Mouse (Mus musculus): ENCODE measurements at regions not wholly inside any gene's neighbourhood (a gene's known extent, or its start where the extent isn't known, plus 50 kb on each side); places are given as distances from the start of the nearest gene placed in this dataset.

DNA sequence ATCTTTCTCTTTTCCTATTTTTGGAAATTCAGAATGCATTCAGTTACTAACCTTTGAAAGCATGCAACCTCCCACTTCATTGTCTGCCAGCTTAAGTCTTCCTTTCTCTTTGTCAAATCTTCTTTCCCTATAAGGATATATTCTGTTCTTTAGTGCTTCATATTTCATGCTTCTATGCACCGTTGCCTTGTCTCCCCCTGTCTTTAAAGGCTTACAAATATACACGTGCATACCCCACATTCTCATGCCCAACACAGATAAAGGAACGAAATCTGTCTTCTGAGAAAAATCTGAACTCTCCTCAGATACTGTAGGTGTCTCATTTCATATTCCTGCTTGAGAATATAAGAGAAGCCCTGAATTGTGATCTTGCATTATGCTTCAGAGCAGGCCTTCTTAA, 167.9 kb upstream of the Dph6 start:
- no peak for ATAC-seq (replicated peaks; ENCODE audit: poor library complexity, severe bottlenecking)

- ATAC-seq (replicated peaks; ENCODE audit: poor library complexity, severe bottlenecking) = no peak
These were observed 173.4 kb upstream of the Dph6 start for GRCm38 (mm10) chr2:114828192-114828591.

DNA sequence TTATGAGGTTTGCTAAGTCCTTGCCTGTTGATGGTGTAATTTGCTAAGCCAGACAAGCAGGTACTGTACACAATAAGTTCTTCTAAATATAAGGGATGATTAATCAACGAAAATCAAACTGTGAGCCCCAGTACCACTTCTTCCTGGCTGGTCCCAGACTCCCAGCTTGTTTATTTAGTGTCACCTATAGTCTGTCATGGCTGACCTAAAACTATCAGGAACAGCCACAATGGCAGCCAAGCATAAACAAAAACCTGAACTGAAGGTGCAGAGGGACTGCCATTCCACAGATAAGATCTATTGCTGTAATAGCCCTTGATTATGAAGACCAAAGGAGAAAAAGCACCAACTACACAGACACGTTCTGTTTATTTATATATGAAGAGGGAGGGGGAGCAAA, 180.9 kb upstream of the Dph6 start:
- ATAC-seq (replicated peaks; ENCODE audit: poor library complexity, severe bottlenecking) = no peak

- ATAC-seq (replicated peaks; ENCODE audit: poor library complexity, severe bottlenecking) = no peak
These were observed 189.1 kb upstream of the Dph6 start for GRCm38 (mm10) chr2:114843696-114844388.

- no peak for ATAC-seq (replicated peaks; ENCODE audit: poor library complexity, severe bottlenecking)
These were observed 189.6 kb upstream of the Dph6 start for GRCm38 (mm10) chr2:114844389-114844771.

DNA sequence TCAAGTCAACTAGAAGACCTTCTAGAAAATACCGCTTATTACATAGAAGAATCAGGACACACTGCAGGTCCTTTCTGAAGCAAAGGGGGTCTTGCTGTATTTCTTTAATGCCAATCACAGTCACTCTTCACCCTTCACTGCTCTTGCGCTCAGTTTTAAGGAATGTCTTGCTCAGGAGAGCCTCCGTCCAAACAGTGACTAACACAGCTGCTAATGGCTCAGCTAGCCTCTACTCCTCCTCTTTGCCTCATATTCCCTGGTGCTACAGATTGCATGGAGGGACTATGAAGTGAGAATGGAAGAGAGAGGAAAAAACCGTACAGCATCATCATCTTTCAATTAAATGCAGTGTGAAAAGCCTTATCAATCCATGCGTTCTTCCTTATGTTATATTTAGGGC, 193.7 kb upstream of the Dph6 start:
- no peak for ATAC-seq (replicated peaks; ENCODE audit: poor library complexity, severe bottlenecking)

DNA sequence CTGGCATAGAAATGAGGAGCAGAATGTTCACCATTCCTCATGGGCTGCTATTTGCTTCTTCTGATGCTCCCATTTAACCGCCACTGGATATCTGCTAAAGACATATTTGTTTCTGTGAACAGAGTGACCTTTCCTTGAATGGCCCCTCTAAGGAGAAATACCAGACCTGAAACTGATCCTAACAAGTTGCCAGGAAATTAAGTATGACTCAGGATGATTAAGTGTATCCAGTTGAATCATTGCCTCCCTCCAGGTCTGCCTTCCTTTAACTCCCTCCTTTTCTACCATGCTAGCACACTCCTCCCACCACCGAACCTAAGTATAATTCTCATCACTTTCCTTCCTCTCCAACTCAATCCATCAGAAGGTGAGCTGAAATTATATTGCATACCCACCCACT, 194.2 kb upstream of the Dph6 start:
- no peak for ATAC-seq (replicated peaks; ENCODE audit: poor library complexity, severe bottlenecking)

- peak; percentile 75 for ATAC-seq (replicated peaks; ENCODE audit: poor library complexity, severe bottlenecking)
These were observed 199.2 kb upstream of the Dph6 start for GRCm38 (mm10) chr2:114853715-114854530.

- no peak for ATAC-seq (replicated peaks; ENCODE audit: poor library complexity, severe bottlenecking)
These were observed 217.5 kb upstream of the Dph6 start for GRCm38 (mm10) chr2:114872272-114872671.

- ATAC-seq (replicated peaks; ENCODE audit: poor library complexity, severe bottlenecking) = no peak
These were observed 218.3 kb upstream of the Dph6 start for GRCm38 (mm10) chr2:114873090-114873489.

DNA sequence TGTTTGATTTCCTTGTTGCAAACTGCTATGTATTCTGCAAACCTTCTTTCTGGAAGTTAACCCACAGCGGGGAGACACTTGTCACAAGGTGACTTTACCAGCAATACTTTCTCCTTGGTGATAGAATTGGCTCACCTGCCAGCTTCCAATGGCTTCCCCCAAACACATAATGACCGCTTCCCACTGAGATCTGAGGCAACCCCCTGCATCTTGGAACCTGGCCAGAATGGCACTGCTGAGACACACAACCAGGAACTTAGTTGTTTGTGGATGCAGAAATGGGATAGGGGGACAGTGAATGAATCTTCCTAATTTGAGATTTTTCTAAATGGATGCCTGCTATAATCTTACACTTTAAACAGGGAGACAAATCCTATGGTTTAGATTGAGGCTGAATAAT, 224.3 kb upstream of the Dph6 start:
- no peak for ATAC-seq (replicated peaks; ENCODE audit: poor library complexity, severe bottlenecking)

DNA sequence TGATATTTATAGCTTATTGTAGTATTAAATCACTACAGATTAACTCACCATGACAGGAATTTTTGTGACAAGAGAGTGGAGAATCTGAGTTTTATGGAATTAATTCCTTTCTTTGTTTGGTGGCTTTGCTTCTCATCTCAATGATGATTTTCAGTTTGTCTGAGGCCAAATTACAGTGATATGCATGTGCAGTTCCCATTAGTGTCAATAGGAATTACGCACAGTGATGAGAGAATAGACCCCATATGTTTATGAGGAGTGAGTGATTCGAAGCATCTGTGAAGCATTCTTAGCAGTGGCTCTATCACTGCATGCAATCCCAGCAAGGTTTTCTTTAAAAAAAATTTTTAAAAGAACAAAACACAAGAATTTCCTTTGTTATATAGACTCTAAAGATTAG, 225.0 kb upstream of the Dph6 start:
- ATAC-seq (replicated peaks; ENCODE audit: poor library complexity, severe bottlenecking) = no peak

- no peak for ATAC-seq (replicated peaks; ENCODE audit: poor library complexity, severe bottlenecking)
These were observed 231.0 kb upstream of the Dph6 start for GRCm38 (mm10) chr2:114885734-114886260.

- ATAC-seq (replicated peaks; ENCODE audit: poor library complexity, severe bottlenecking) = no peak
These were observed 244.0 kb upstream of the Dph6 start for GRCm38 (mm10) chr2:114898812-114899211.

GRCm38 (mm10) chr2:114911845-114912500, 257.2 kb upstream of the Dph6 start:
- ATAC-seq (replicated peaks; ENCODE audit: poor library complexity, severe bottlenecking) = no peak

DNA sequence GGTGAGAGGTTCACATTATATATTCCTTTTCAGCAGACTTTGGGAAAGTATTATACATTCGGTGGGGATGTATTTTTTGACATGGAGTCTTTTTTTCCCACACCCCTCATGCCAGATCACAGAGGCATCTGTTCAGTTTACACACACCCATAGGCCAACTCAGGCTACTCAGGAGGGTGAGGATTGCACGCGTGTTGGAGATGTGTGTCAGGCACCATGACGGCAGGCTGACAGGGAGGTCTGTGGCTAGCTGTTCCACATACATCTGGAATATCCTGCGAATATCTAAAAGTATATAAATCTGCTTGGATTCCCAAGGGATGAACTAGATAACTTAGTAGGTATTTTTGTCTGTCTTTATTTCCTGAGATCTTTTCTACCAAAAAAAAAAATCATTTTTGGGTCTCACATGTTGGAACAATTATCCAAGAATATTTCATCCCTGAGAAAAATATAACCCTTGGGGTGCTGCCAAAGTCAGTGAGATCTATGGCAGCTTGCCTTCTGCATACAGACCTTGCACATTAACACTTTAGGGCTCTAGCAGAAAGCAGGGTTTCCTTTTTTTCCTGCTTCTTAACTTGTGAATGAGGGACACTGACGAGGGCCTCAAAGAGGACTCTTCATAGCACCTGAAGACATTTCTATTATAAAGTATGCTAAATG, 260.4 kb upstream of the Dph6 start:
- no peak for ATAC-seq (replicated peaks; ENCODE audit: poor library complexity, severe bottlenecking)

GRCm38 (mm10) chr2:114918420-114919332, 263.9 kb upstream of the Dph6 start:
- ATAC-seq (replicated peaks; ENCODE audit: poor library complexity, severe bottlenecking) = no peak

- no peak for ATAC-seq (replicated peaks; ENCODE audit: poor library complexity, severe bottlenecking)
These were observed 269.1 kb upstream of the Dph6 start for GRCm38 (mm10) chr2:114923911-114924310.

GRCm38 (mm10) chr2:114935436-114935835, 280.7 kb upstream of the Dph6 start:
- ATAC-seq (replicated peaks; ENCODE audit: poor library complexity, severe bottlenecking) = no peak
